Mouse (Mus musculus): ENCODE measurements around the gene Sltm. TPM values are rescaled to one million over a fixed set of nuclear protein-coding genes. Genes with fewer than 3 reads are reported as not detected.

Gene Sltm
- polyA plus RNA-seq, 1 experiment, result 34.5 TPM

GRCm38 (mm10) chr9:70602186-70602845, 59.8 kb downstream of the Sltm start:
- no peaks in the 10 kb centered on the region for H3K4me1 ChIP-seq (ENCODE audit: control insufficient read depth, insufficient read depth, low read length)
- no peak overlapping the region for H3K27ac ChIP-seq (ENCODE audit: control insufficient read depth, insufficient read depth, low read depth, low read length)
- TF ChIP-seq POLR2A (IDR thresholded peaks at IDR 0.05; ENCODE audit: control insufficient read depth, low read depth, low read length) (no peak), CTCF (IDR thresholded peaks at IDR 0.05; ENCODE audit: control insufficient read depth, insufficient read depth, insufficient replicate concordance, low read depth, low read length) (no peak)
- no peaks in the 10 kb centered on the region; the same call in 1 of the 2 replicates for H3K36me3 ChIP-seq (ENCODE audit: control insufficient read depth, insufficient read depth, low read length)
- H3K27me3 ChIP-seq (ENCODE audit: control insufficient read depth, insufficient read depth, low read length), result no peaks in the 10 kb centered on the region
- no peak overlapping the region for H3K4me3 ChIP-seq (ENCODE audit: control insufficient read depth, low read depth, low read length)

- TF ChIP-seq CTCF (IDR thresholded peaks at IDR 0.05; ENCODE audit: control insufficient read depth, insufficient read depth, insufficient replicate concordance, low read depth, low read length) (no peak), POLR2A (IDR thresholded peaks at IDR 0.05; ENCODE audit: control insufficient read depth, low read depth, low read length) (no peak)
- no peaks in the 10 kb centered on the region for H3K27me3 ChIP-seq (ENCODE audit: control insufficient read depth, insufficient read depth, low read length)
Measured at GRCm38 (mm10) chr9:70611026-70611673, 68.6 kb downstream of the Sltm start.

GRCm38 (mm10) chr9:70629711-70630110, 87.2 kb downstream of the Sltm start:
- no peak for TF ChIP-seq CTCF (IDR thresholded peaks at IDR 0.05; ENCODE audit: control insufficient read depth, insufficient read depth, insufficient replicate concordance, low read depth, low read length)
- no peak for TF ChIP-seq POLR2A (IDR thresholded peaks at IDR 0.05; ENCODE audit: control insufficient read depth, low read depth, low read length)
- no peak overlapping the region for H3K4me3 ChIP-seq (ENCODE audit: control insufficient read depth, low read depth, low read length)
- no peaks in the 10 kb centered on the region for H3K4me1 ChIP-seq (ENCODE audit: control insufficient read depth, insufficient read depth, low read length)
- no peaks in the 10 kb centered on the region; the same call in none of the 2 replicates for H3K36me3 ChIP-seq (ENCODE audit: control insufficient read depth, insufficient read depth, low read length)
- no peaks in the 10 kb centered on the region for H3K27me3 ChIP-seq (ENCODE audit: control insufficient read depth, insufficient read depth, low read length)
- H3K27ac ChIP-seq (ENCODE audit: control insufficient read depth, insufficient read depth, low read depth, low read length), result no peak overlapping the region

More at GRCm38 (mm10) chr9:70611026-70611673, 68.6 kb downstream of the Sltm start:
- H3K4me1 ChIP-seq (ENCODE audit: control insufficient read depth, insufficient read depth, low read length), result no peaks in the 10 kb centered on the region
- H3K4me3 ChIP-seq (ENCODE audit: control insufficient read depth, low read depth, low read length), result no peak overlapping the region
- no peaks in the 10 kb centered on the region for H3K36me3 ChIP-seq (ENCODE audit: control insufficient read depth, insufficient read depth, low read length)
- H3K27ac ChIP-seq (ENCODE audit: control insufficient read depth, insufficient read depth, low read depth, low read length), result no peak overlapping the region

GRCm38 (mm10) chr9:70631665-70632064, 89.1 kb downstream of the Sltm start:
- H3K4me3 ChIP-seq (ENCODE audit: control insufficient read depth, low read depth, low read length), result no peak overlapping the region
- H3K4me1 ChIP-seq (ENCODE audit: control insufficient read depth, insufficient read depth, low read length), result no peaks in the 10 kb centered on the region
- no peaks in the 10 kb centered on the region for H3K27me3 ChIP-seq (ENCODE audit: control insufficient read depth, insufficient read depth, low read length)
- TF ChIP-seq POLR2A (IDR thresholded peaks at IDR 0.05; ENCODE audit: control insufficient read depth, low read depth, low read length) (no peak), CTCF (IDR thresholded peaks at IDR 0.05; ENCODE audit: control insufficient read depth, insufficient read depth, insufficient replicate concordance, low read depth, low read length) (no peak)
- H3K27ac ChIP-seq (ENCODE audit: control insufficient read depth, insufficient read depth, low read depth, low read length), result no peak overlapping the region
- H3K36me3 ChIP-seq (ENCODE audit: control insufficient read depth, insufficient read depth, low read length), result no peaks in the 10 kb centered on the region; the same call in 1 of the 2 replicates

GRCm38 (mm10) chr9:70636748-70637147, 94.2 kb downstream of the Sltm start:
- no peak for TF ChIP-seq POLR2A (IDR thresholded peaks at IDR 0.05; ENCODE audit: control insufficient read depth, low read depth, low read length)
- no peak for TF ChIP-seq CTCF (IDR thresholded peaks at IDR 0.05; ENCODE audit: control insufficient read depth, insufficient read depth, insufficient replicate concordance, low read depth, low read length)
- H3K27me3 ChIP-seq (ENCODE audit: control insufficient read depth, insufficient read depth, low read length), result no peaks in the 10 kb centered on the region
- H3K36me3 ChIP-seq (ENCODE audit: control insufficient read depth, insufficient read depth, low read length), result no peaks in the 10 kb centered on the region
- no peaks in the 10 kb centered on the region for H3K4me1 ChIP-seq (ENCODE audit: control insufficient read depth, insufficient read depth, low read length)
- H3K4me3 ChIP-seq (ENCODE audit: control insufficient read depth, low read depth, low read length), result no peak overlapping the region
- no peak overlapping the region for H3K27ac ChIP-seq (ENCODE audit: control insufficient read depth, insufficient read depth, low read depth, low read length)

Other genes with a start within 250 kb of the Sltm start
- 118 and 122 TPM in 2 replicates for gene Ccnb2, start 121.2 kb upstream of the Sltm start, polyA plus RNA-seq (2012; rRNA removed)
- gene Rnf111, start 39.0 kb upstream of the Sltm start, polyA plus RNA-seq (2012; rRNA removed), result 25.7 and 26.9 TPM in 2 replicates
- 0.14 TPM in 1 of 2 replicates, not detected in the other for gene Gm10642, start 113.5 kb downstream of the Sltm start, polyA plus RNA-seq (2012; rRNA removed)
- 1.6 and 1.7 TPM in 2 replicates for gene Mindy2, start 114.4 kb downstream of the Sltm start, polyA plus RNA-seq (2012; rRNA removed)
- 4.5 and 6.8 TPM in 2 replicates for gene Adam10, start 136.2 kb downstream of the Sltm start, polyA plus RNA-seq (2012; rRNA removed)